Mouse (Mus musculus) midbrain, embryonic 13.5 days (tissue): ENCODE results near the gene Cfl1. TPM values are rescaled to one million over a fixed set of nuclear protein-coding genes. Genes with fewer than 3 reads are reported as not detected.

Experiments used
- ATAC-seq: fragments of 200-750 bp; cut with Nextera tagmentation; 2 replicates; pipeline ENCODE4 v1.8.0; 2017; ENCODE audit warnings: mild to moderate bottlenecking, moderate TSS enrichment, moderate library complexity
- H3K27ac ChIP-seq: fragments of 300-500 bp; sonication (generic); 2 replicates; pipeline ENCODE4 v1.5.1; 2015; ENCODE audit warnings: inconsistent platforms, mild to moderate bottlenecking, moderate library complexity
- H3K27me3 ChIP-seq: fragments of 300-500 bp; sonication (generic); 2 replicates; pipeline ENCODE4 v1.6.1; 2015; ENCODE audit warnings: mild to moderate bottlenecking, inconsistent platforms
- H3K36me3 ChIP-seq: fragments of 300-500 bp; sonication (generic); 2 replicates; pipeline ENCODE4 v1.6.1; 2015; ENCODE audit warnings: mild to moderate bottlenecking, inconsistent platforms
- H3K4me1 ChIP-seq: fragments of 300-500 bp; sonication (generic); replicated peaks from 2 replicates; pipeline ENCODE4 v1.6.1; 2015; ENCODE audit warnings: inconsistent platforms
- H3K4me2 ChIP-seq: fragments of 300-500 bp; sonication (generic); replicated peaks from 2 replicates; pipeline ENCODE4 v1.6.1; 2015; ENCODE audit warnings: moderate library complexity, mild to moderate bottlenecking, inconsistent platforms
- H3K4me3 ChIP-seq: fragments of 300-500 bp; sonication (generic); replicated peaks from 2 replicates; pipeline ENCODE4 v1.5.1; 2015; ENCODE audit warnings: mild to moderate bottlenecking, inconsistent platforms
- H3K9ac ChIP-seq: fragments of 300-500 bp; sonication (generic); replicated peaks from 2 replicates; pipeline ENCODE4 v1.6.1; 2015; ENCODE audit warnings: mild to moderate bottlenecking, inconsistent platforms
- H3K9me3 ChIP-seq: fragments of 300-500 bp; sonication (generic); 2 replicates; pipeline ENCODE4 v1.6.1; 2016; ENCODE audit warnings: mild to moderate bottlenecking, inconsistent platforms
- WGBS: fragments of 180-500 bp; shearing (Covaris S2); methylation state at CpG from one replicate; pipeline ENCODE4 v1.1.7; 2015; 5-methylcytosine and 5-hydroxymethylcytosine counted together
- polyA plus RNA-seq: library from polyadenylated mRNA; unstranded; fragments of >200 nt; fragmentation: Nextera tagmentation; extraction: Ambion mirVana; gene quantifications from 2 replicates; pipeline ENCODE4 v1.2.1, GENCODE M21; 2015

The Cfl1 gene
- polyA plus RNA-seq, 1 experiment from 2014 or later: 3,599 TPM

GRCm38 (mm10) chr19:5495353-5496051, 5.2 kb downstream of the Cfl1 start:
- 83% methylated on average over 12 of the region's 12 CpGs for WGBS
- Histone ChIP-seq H3K4me2 (no peak overlapping the region), H3K27ac (no peak overlapping the region), H3K9me3 (no peaks in the 10 kb centered on the region), H3K36me3 (peaks cover 68% of the 10 kb centered on the region), H3K4me1 (peaks cover 19% of the 10 kb centered on the region), H3K27me3 (no peaks in the 10 kb centered on the region), H3K9ac (no peak overlapping the region), H3K4me3 (no peak overlapping the region)
- no peak for ATAC-seq

- Histone ChIP-seq H3K27ac (no peak overlapping the region), H3K4me3 (no peak overlapping the region), H3K9ac (no peak overlapping the region), H3K4me1 (peaks cover 19% of the 10 kb centered on the region), H3K27me3 (no peaks in the 10 kb centered on the region), H3K9me3 (no peaks in the 10 kb centered on the region), H3K4me2 (no peak overlapping the region), H3K36me3 (peaks cover 68% of the 10 kb centered on the region)
- 83% methylated on average over 16 of the region's 16 CpGs for WGBS
- ATAC-seq: no peak
Observed at GRCm38 (mm10) chr19:5496052-5496370, 5.8 kb downstream of the Cfl1 start.

- no peaks in the 10 kb centered on the region for H3K9me3 ChIP-seq
- no peak overlapping the region for H3K9ac ChIP-seq
- 89% methylated on average over 2 of the region's 2 CpGs for WGBS
- H3K27ac ChIP-seq: no peak overlapping the region
- no peaks in the 10 kb centered on the region for H3K27me3 ChIP-seq
- no peak overlapping the region for H3K4me3 ChIP-seq
- no peak for ATAC-seq
- no peak overlapping the region for H3K4me2 ChIP-seq
- peaks cover 42% of the 10 kb centered on the region for H3K36me3 ChIP-seq
- H3K4me1 ChIP-seq: no peaks in the 10 kb centered on the region
Observed at GRCm38 (mm10) chr19:5500330-5500875, 10.1 kb downstream of the Cfl1 start.

GRCm38 (mm10) chr19:5503687-5504086, 13.4 kb downstream of the Cfl1 start, which contains the start of gene 1700020D05Rik:
1700020D05Rik (minus strand) TSS chr19:5503787.
- no peak within 1 kb of the TSS for H3K27ac ChIP-seq
- no peaks in the 10 kb centered on the region for H3K27me3 ChIP-seq
- peaks cover under 1% of the 10 kb centered on the region; the same call in 1 of the 2 replicates for H3K4me1 ChIP-seq
- H3K4me3 ChIP-seq: no peak within 1 kb of the TSS
- H3K36me3 ChIP-seq: peaks cover 10% of the 10 kb centered on the region
- H3K9me3 ChIP-seq: no peaks in the 10 kb centered on the region
- no peak for ATAC-seq
- no peak within 1 kb of the TSS for H3K4me2 ChIP-seq
- no peak within 1 kb of the TSS for H3K9ac ChIP-seq
- WGBS: 67% methylated on average over 16 of the region's 17 CpGs

- Histone ChIP-seq H3K27ac (peak within 1 kb of the TSS; percentile 77), H3K4me3 (peak within 1 kb of the TSS; percentile 54)
Observed at GRCm38 (mm10) chr19:5510031-5511026, 20.1 kb downstream of the Cfl1 start, which contains the start of gene Snx32. Snx32 (minus strand) TSS chr19:5510538.

GRCm38 (mm10) chr19:5511074-5511632, 20.9 kb downstream of the Cfl1 start:
- Histone ChIP-seq H3K27ac (0 out of 2 replicates have a peak overlapping the region, but pooled peaks have one; percentile 9), H3K27me3 (no peaks in the 10 kb centered on the region), H3K9ac (peak overlapping the region; percentile 64), H3K36me3 (no peaks in the 10 kb centered on the region), H3K4me1 (peaks cover 26% of the 10 kb centered on the region), H3K9me3 (no peaks in the 10 kb centered on the region), H3K4me2 (peak overlapping the region; percentile 79), H3K4me3 (peak overlapping the region; percentile 54)
- WGBS: 53% methylated on average over 15 of the region's 15 CpGs
- no peak for ATAC-seq

More at GRCm38 (mm10) chr19:5510031-5511026, 20.1 kb downstream of the Cfl1 start, which contains the start of gene Snx32:
- Histone ChIP-seq H3K4me1 (peaks cover 26% of the 10 kb centered on the region), H3K9ac (peak within 1 kb of the TSS; percentile 66), H3K36me3 (no peaks in the 10 kb centered on the region), H3K4me2 (peak within 1 kb of the TSS; percentile 79), H3K9me3 (no peaks in the 10 kb centered on the region), H3K27me3 (no peaks in the 10 kb centered on the region)
- ATAC-seq: peak; percentile 100
- 2% methylated on average over 47 of the region's 47 CpGs for WGBS

GRCm38 (mm10) chr19:5512091-5513004, 22.1 kb downstream of the Cfl1 start:
- Histone ChIP-seq H3K4me2 (no peak overlapping the region), H3K4me3 (no peak overlapping the region), H3K27ac (no peak overlapping the region), H3K27me3 (no peaks in the 10 kb centered on the region), H3K36me3 (no peaks in the 10 kb centered on the region), H3K4me1 (peaks cover 26% of the 10 kb centered on the region), H3K9me3 (no peaks in the 10 kb centered on the region), H3K9ac (no peak overlapping the region)
- ATAC-seq: no peak
- 80% methylated on average over 12 of the region's 12 CpGs for WGBS

GRCm38 (mm10) chr19:5513005-5513349, 22.7 kb downstream of the Cfl1 start:
- Histone ChIP-seq H3K4me3 (no peak overlapping the region), H3K4me2 (no peak overlapping the region), H3K27ac (no peak overlapping the region), H3K4me1 (peaks cover 26% of the 10 kb centered on the region), H3K9me3 (no peaks in the 10 kb centered on the region), H3K36me3 (no peaks in the 10 kb centered on the region), H3K27me3 (no peaks in the 10 kb centered on the region), H3K9ac (no peak overlapping the region)
- ATAC-seq: no peak
- WGBS: 90% methylated on average over 3 of the region's 3 CpGs

- Histone ChIP-seq H3K36me3 (no peaks in the 10 kb centered on the region), H3K4me2 (no peak overlapping the region), H3K27me3 (no peaks in the 10 kb centered on the region), H3K4me3 (no peak overlapping the region), H3K9me3 (no peaks in the 10 kb centered on the region), H3K4me1 (peaks cover 9% of the 10 kb centered on the region), H3K27ac (no peak overlapping the region), H3K9ac (no peak overlapping the region)
- WGBS: 71% methylated on average over 7 of the region's 7 CpGs
- ATAC-seq: no peak
Observed at GRCm38 (mm10) chr19:5515840-5516777, 25.9 kb downstream of the Cfl1 start.

GRCm38 (mm10) chr19:5516906-5517505, 26.8 kb downstream of the Cfl1 start:
- Histone ChIP-seq H3K9ac (no peak overlapping the region), H3K4me3 (no peak overlapping the region), H3K4me2 (no peak overlapping the region), H3K9me3 (no peaks in the 10 kb centered on the region), H3K27me3 (no peaks in the 10 kb centered on the region), H3K4me1 (peaks cover 6% of the 10 kb centered on the region), H3K27ac (no peak overlapping the region), H3K36me3 (no peaks in the 10 kb centered on the region)
- ATAC-seq: no peak
- WGBS: 81% methylated on average over 8 of the region's 8 CpGs
